Mouse (Mus musculus) limb, embryonic 10.5 days (tissue): ENCODE measurements around the gene Plin5. TPM values are rescaled to one million over a fixed set of nuclear protein-coding genes. Genes with fewer than 3 reads are reported as not detected.
"Not testable (repeated sequence)": the region's sequence is repeated elsewhere in the genome, so short reads cannot be mapped to it uniquely, and the experiment has no call there.

ENCODE experiments used
- DNase-seq: peaks from one replicate; pipeline ENCODE4 v3.0.0-alpha.2; 2017; ENCODE audit warnings: low spot score
- H3K27ac ChIP-seq: fragments of 300-500 bp; sonication (generic); 2 replicates; pipeline ENCODE4 v1.5.1; 2016; ENCODE audit warnings: mild to moderate bottlenecking
- H3K27me3 ChIP-seq: fragments of 300-500 bp; sonication (generic); 2 replicates; pipeline ENCODE4 v1.6.1; 2016; ENCODE audit warnings: low read depth, mild to moderate bottlenecking; ENCODE audit not compliant: poor library complexity, severe bottlenecking
- H3K36me3 ChIP-seq: fragments of 300-500 bp; sonication (generic); 2 replicates; pipeline ENCODE4 v1.6.1; 2016; ENCODE audit warnings: mild to moderate bottlenecking, moderate library complexity
- H3K4me1 ChIP-seq: fragments of 300-500 bp; sonication (generic); 2 replicates; pipeline ENCODE4 v1.6.1; 2016
- H3K4me3 ChIP-seq: fragments of 300-500 bp; sonication (generic); 2 replicates; pipeline ENCODE4 v1.5.1; 2016; ENCODE audit warnings: mild to moderate bottlenecking, moderate library complexity
- H3K9me3 ChIP-seq: fragments of 300-500 bp; sonication (generic); replicated peaks from 2 replicates; pipeline ENCODE4 v1.6.1; 2016; ENCODE audit warnings: mild to moderate bottlenecking
- WGBS: fragments of 180-500 bp; shearing (Covaris S2); methylation state at CpG from one replicate; pipeline ENCODE4 v1.1.7; 2016; 5-methylcytosine and 5-hydroxymethylcytosine counted together
- polyA plus RNA-seq: library from polyadenylated mRNA; unstranded; fragments of >200 nt; fragmentation: Nextera tagmentation; extraction: Ambion mirVana; gene quantifications from 2 replicates; pipeline ENCODE4 v1.2.1, GENCODE M21; 2016

Gene Plin5
- polyA plus RNA-seq, 1 experiment from 2014 or later: 0.36 TPM

DNA sequence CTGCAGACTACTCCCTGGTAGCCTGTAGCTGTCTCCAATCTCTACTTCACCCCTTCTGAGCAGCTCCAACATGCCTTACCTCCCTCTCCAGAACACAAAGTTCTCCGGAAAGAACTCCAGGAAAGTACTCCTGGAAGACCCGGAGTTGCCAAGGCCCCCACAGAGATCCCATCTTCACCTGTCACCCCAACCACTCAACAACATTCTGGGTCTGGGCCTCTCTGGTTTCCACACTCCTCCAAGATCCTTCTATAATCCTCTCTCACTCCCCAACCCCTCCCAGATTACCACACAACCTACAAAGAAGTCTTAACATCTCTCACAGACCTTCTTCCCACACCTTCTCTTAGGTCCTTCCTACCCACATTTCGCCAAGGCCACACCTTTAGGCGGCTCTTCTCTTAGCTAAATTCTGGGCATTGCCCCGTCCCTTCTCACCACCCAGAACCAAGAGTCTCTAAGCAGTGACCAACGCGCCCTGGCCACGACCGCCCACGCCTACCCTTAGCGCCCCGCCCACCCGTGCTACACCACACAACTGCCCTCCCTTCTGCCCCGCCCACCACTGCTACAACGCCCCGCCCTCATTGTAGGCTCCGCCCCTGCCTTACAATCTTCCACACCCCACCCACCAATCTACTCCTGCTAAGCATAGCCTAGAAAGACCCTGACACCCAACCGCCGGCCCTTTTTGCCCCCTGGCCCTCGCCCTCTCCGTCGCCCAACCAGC, 43.1 kb downstream of the Plin5 start:
- peak overlapping the region; percentile 88 for H3K27ac ChIP-seq
- H3K4me1 ChIP-seq: peaks cover 35% of the 10 kb centered on the region
- H3K4me3 ChIP-seq: peak overlapping the region; percentile 70
- WGBS: 8% methylated on average over 22 of the region's 22 CpGs
- peaks cover 38% of the 10 kb centered on the region for H3K36me3 ChIP-seq
- no peaks in the 10 kb centered on the region for H3K9me3 ChIP-seq
- DNase-seq: peak; percentile 87
- H3K27me3 ChIP-seq: no peaks in the 10 kb centered on the region

DNA sequence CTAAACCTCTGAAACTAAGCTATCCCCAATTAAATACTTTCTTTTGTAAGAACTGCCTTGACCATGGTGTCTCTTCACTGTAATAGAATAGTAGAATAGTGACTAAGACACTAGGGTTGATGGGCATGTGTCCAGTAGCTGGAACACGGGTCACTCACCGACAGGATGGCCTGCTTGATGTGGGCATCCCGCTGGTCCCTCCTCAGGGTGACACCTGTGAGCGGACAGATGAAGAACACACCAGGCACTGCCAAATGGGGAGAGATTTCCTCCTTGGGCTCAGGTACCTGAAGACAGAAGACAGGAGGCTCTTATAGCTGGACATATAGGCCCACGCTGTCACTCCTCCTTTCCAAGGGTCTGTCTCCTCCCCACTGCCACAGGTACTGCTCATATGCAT, 45.2 kb downstream of the Plin5 start:
- Histone ChIP-seq H3K9me3 (no peaks in the 10 kb centered on the region), H3K27me3 (no peaks in the 10 kb centered on the region), H3K36me3 (peaks cover 58% of the 10 kb centered on the region), H3K4me3 (no peak overlapping the region; the same call in 1 of the 2 replicates), H3K27ac (no peak overlapping the region), H3K4me1 (peaks cover 32% of the 10 kb centered on the region)
- no peak for DNase-seq
- 95% methylated on average over 5 of the region's 5 CpGs for WGBS

DNA sequence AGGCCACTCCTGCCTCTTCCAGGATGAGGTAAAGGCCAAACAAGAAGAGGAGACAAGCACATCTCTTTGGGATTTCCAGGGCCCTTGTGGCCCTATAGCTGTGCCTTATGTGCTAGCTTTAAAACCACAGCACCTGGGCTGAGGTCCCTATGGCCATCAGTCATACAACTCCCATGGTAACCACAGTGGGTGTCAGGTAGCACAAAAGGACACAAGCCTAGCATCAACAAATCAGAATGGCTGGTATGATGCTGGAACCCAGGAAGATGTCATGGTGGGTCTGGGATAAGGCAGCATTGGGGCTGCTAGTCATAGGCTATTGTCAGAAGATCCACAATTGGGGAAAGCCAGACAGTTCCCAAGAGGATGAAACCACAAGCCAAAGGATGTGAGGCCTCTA, 46.3 kb downstream of the Plin5 start:
- Histone ChIP-seq H3K36me3 (peaks cover 69% of the 10 kb centered on the region), H3K4me1 (peaks cover 32% of the 10 kb centered on the region), H3K27ac (no peak overlapping the region), H3K9me3 (no peaks in the 10 kb centered on the region), H3K4me3 (no peak overlapping the region), H3K27me3 (no peaks in the 10 kb centered on the region)
- no peak for DNase-seq

DNA sequence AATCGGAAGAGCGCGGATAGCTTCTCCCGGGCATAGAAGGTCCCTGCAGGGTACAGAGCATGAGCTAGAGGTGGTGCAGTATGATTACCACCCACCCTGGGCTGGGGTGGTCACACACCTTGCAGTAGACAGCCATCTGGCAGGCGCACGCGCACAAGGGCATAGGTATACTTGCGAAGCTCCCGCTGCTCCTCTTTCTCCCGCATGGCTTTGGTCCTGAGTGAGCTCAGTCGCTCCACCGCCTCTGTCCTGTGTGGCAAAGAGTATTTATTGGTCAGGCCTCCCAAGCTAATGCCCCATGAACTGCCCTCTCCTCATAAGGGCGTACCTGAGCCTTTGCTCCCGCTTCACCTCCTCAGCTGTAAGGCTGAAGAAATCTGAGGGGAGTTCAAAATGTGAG, 48.3 kb downstream of the Plin5 start:
- peaks cover 90% of the 10 kb centered on the region for H3K36me3 ChIP-seq
- WGBS: 95% methylated on average over 14 of the region's 14 CpGs
- peaks cover 17% of the 10 kb centered on the region for H3K4me1 ChIP-seq
- no peak for DNase-seq
- H3K27ac ChIP-seq: no peak overlapping the region
- H3K4me3 ChIP-seq: no peak overlapping the region
- H3K9me3 ChIP-seq: no peaks in the 10 kb centered on the region
- H3K27me3 ChIP-seq: no peaks in the 10 kb centered on the region

DNA sequence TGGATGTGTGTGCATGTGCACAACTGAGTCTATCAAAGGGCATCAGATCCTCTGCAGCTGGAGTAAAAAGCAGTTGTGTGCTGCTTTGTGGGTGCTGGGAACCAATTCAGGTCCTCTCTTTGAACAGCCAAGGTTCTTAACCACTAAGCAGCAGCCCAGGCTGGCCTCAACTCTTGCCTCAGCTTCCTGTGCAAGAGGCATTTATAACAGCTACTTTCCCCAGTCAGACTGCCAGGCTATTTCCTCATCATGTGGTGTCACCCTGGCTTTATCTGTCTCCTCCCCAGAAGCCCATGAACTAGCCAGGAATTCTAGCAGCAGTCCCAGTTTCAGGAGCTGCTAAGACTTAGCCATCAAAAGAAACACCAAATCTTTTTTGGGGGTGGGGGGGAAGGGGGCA, 50.9 kb downstream of the Plin5 start:
- Histone ChIP-seq H3K27ac (no peak overlapping the region), H3K9me3 (no peaks in the 10 kb centered on the region), H3K4me1 (no peaks in the 10 kb centered on the region), H3K27me3 (no peaks in the 10 kb centered on the region), H3K4me3 (no peak overlapping the region), H3K36me3 (peaks cover 100% of the 10 kb centered on the region)
- no peak for DNase-seq

DNA sequence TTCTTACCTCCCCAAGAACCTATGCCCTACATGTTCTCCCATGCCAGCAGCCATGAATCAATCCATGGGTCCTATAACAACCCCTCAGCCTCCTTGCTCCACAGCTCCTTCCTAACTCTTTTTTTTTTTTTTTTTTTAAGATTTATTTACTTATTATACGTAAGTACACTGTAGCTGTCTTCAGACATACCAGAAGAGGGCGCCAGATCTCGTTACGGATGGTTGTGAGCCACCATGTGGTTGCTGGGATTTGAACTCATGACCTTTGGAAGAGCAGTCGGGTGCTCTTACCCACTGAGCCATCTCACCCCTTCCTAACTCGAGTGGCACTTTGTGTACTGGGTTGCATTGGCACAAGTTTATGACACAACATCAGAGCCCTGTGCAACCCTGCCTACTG, 51.7 kb downstream of the Plin5 start:
- not testable (repeated sequence) for H3K27me3 ChIP-seq, H3K4me1 ChIP-seq, H3K27ac ChIP-seq, H3K9me3 ChIP-seq, H3K4me3 ChIP-seq, DNase-seq
- 86% methylated on average over 6 of the region's 6 CpGs for WGBS
- H3K36me3 ChIP-seq: peaks cover 100% of the 10 kb centered on the region

DNA sequence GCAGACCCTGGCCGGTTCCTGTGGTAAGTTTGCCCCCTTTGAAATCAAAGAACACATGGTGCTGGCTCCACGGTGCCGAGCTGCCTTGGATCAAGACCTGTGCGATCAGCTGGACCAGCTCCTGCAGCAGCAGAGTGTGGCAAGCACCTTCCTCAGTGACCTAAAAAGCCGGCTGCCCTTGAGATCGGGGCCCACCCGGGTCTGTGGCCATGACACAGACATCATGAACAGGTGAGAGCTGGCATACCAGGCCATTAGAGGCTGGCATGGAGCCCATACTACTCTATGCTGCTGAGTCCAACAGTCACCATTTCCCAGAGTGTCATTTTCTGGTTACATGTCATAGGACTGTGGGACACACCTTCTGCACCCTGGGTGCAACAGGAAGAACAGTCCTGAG, 55.3 kb downstream of the Plin5 start:
- peaks cover 100% of the 10 kb centered on the region for H3K36me3 ChIP-seq
- H3K4me3 ChIP-seq: no peak overlapping the region
- no peaks in the 10 kb centered on the region for H3K4me1 ChIP-seq
- H3K9me3 ChIP-seq: no peaks in the 10 kb centered on the region
- H3K27ac ChIP-seq: no peak overlapping the region
- DNase-seq: no peak
- WGBS: 95% methylated on average over 7 of the region's 7 CpGs
- H3K27me3 ChIP-seq: no peaks in the 10 kb centered on the region

Other genes with a start within 250 kb of the Plin5 start
- 7.3 and 9.5 TPM in 2 replicates for gene Zfp119a, start 238.7 kb downstream of the Plin5 start, polyA plus RNA-seq
- gene Zfp959, start 225.5 kb downstream of the Plin5 start, polyA plus RNA-seq: 13.2 and 15.5 TPM in 2 replicates
- gene Zfp119b, start 168.1 kb downstream of the Plin5 start, polyA plus RNA-seq: 3.9 and 5.0 TPM in 2 replicates
- gene Ebi3, start 165.0 kb downstream of the Plin5 start, polyA plus RNA-seq: 0.90 and 1.1 TPM in 2 replicates
- 27.7 and 28.5 TPM in 2 replicates for gene Yju2, start 158.5 kb downstream of the Plin5 start, polyA plus RNA-seq
- gene Shd, start 147.1 kb downstream of the Plin5 start, polyA plus RNA-seq: 23.6 and 39.7 TPM in 2 replicates
- gene Fsd1, start 131.1 kb downstream of the Plin5 start, polyA plus RNA-seq: 44.0 and 56.6 TPM in 2 replicates
- 6.4 and 7.3 TPM in 2 replicates for gene Stap2, start 112.0 kb downstream of the Plin5 start, polyA plus RNA-seq
- gene Mpnd, start 111.9 kb downstream of the Plin5 start, polyA plus RNA-seq: 115 and 130 TPM in 2 replicates
- gene Sh3gl1, start 81.0 kb downstream of the Plin5 start, polyA plus RNA-seq: 181 and 187 TPM in 2 replicates
- gene Chaf1a, start 77.2 kb downstream of the Plin5 start, polyA plus RNA-seq: 54.7 and 60.2 TPM in 2 replicates
- 33.3 and 40.3 TPM in 2 replicates for gene Ubxn6, start 42.6 kb downstream of the Plin5 start, polyA plus RNA-seq
- 205 and 213 TPM in 2 replicates for gene Hdgfl2, start 38.0 kb downstream of the Plin5 start, polyA plus RNA-seq
- 0.08 and 0.10 TPM in 2 replicates for gene Plin4, start 7.8 kb downstream of the Plin5 start, polyA plus RNA-seq
- gene Lrg1, start 4.4 kb upstream of the Plin5 start, polyA plus RNA-seq: 0.23 TPM in 1 of 2 replicates, not detected in the other
- 0.88 and 1.0 TPM in 2 replicates for gene Sema6b, start 22.7 kb upstream of the Plin5 start, polyA plus RNA-seq
- 6.1 and 10.6 TPM in 2 replicates for gene Tnfaip8l1, start 44.9 kb upstream of the Plin5 start, polyA plus RNA-seq
- 78.0 and 80.7 TPM in 2 replicates for gene Mydgf, start 66.3 kb upstream of the Plin5 start, polyA plus RNA-seq
- gene Dpp9, start 101.3 kb upstream of the Plin5 start, polyA plus RNA-seq: 44.5 and 44.8 TPM in 2 replicates
- 12.2 and 14.6 TPM in 2 replicates for gene Fem1a, start 139.2 kb upstream of the Plin5 start, polyA plus RNA-seq
- gene Ticam1, start 159.2 kb upstream of the Plin5 start, polyA plus RNA-seq: 3.0 TPM in 2 replicates
- 78.2 and 89.7 TPM in 2 replicates for gene Plin3, start 175.3 kb upstream of the Plin5 start, polyA plus RNA-seq
- gene Arrdc5, start 182.7 kb upstream of the Plin5 start, polyA plus RNA-seq: not detected in 2 replicates
- gene Uhrf1, start 185.7 kb upstream of the Plin5 start, polyA plus RNA-seq: 316 and 336 TPM in 2 replicates
- 37.7 and 46.8 TPM in 2 replicates for gene Kdm4b, start 208.5 kb upstream of the Plin5 start, polyA plus RNA-seq